Mouse (Mus musculus): ENCODE results near the gene Ilk. TPM values are rescaled to one million over a fixed set of nuclear protein-coding genes. Genes with fewer than 3 reads are reported as not detected.
"Not testable (repeated sequence)": the region's sequence is repeated elsewhere in the genome, so short reads cannot be mapped to it uniquely, and the experiment has no call there.

Gene Ilk
- total RNA-seq, 2 experiments from 2014 or later = 135 to 139 TPM

DNA sequence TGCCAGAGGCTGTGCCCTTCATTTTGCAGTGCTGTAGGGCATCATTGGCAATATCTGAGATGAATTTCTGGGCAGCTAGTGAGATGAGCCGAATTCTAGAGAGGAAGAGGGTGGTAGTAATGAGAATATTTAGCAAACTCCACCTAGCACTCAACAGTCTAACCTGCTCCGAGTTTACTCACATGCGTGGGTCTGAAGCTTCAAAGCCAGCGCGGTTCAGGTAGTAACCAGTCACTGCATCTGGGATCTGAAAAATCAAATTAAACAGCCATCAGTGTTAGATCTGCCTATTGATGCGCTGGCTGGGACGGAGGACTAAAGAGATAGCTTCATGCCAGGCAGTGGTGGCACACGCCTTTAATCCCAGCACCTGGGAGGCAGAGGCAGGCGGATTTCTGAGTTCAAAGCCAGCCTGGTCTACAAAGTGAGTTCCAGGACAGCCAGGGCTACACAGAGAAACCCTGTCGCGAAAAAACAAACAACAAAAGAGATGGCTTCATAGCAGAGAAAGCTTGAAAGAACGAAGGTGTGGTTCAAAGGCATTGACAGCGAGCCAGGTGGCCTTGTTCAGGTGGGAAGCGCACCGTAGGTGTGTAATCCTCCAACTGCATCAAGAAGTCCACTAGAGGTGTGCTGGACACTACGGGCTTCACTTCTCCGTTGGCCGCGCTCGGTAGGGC is 7.0 kb downstream of the Ilk start:
- DNase-seq = not testable (repeated sequence)

DNA sequence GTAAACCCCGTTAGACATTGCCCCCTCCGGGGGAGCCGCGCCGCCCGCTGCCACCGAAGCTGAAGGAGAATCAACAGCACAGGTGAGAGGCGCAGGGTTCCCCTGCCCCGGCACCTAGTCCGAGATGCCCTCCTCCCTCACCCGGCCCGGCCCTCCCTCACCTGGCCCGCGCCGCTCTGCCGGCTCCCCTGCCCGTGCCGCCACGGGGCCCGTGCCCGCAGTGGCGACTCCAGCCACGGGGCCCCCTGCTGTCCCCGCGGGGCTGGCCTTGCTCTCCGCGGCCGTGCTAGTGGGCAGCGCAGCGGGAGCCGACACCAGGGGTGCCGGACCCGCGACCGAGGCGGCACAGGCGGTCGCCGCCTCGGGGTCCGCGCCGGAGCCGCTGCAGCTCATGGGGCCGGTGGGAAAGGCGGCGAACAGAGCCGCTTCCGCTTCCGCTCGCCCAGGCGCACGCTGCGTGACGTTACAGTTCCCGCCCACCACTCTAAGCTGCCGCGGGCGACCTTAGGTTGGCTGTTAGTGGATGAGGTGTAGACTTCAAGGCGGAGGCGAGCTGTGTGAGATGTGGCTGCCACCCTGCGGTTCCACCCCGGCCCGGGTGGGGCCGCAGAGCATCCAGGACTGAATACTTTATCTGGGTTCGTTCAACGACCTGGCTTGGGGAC is 7.7 kb downstream of the Ilk start, which contains the start of gene Taf10:
Taf10 (minus strand) TSS at position 436 of the 665 bp plus-strand sequence.
- peak; percentile 92 for DNase-seq

DNA sequence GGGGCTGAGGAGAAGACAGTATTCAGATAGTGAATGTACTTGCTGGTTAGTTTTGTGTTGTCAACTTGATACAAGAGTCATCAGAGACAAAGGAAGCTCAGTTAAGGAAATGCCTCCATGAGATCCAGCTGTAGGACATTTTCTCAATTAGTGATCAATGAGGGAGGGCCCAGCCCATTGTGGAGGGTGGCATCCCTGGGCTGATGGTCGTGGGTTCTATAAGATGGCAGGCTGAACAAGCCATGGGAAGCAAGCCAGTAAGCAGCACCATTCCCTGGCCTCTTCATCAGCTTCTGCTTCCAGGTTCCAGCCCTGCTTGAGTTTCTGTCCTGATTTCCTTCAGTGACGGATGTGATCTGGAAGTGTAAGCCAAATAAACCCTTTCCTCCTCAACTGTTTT is 11.4 kb downstream of the Ilk start:
- DNase-seq = no peak

DNA sequence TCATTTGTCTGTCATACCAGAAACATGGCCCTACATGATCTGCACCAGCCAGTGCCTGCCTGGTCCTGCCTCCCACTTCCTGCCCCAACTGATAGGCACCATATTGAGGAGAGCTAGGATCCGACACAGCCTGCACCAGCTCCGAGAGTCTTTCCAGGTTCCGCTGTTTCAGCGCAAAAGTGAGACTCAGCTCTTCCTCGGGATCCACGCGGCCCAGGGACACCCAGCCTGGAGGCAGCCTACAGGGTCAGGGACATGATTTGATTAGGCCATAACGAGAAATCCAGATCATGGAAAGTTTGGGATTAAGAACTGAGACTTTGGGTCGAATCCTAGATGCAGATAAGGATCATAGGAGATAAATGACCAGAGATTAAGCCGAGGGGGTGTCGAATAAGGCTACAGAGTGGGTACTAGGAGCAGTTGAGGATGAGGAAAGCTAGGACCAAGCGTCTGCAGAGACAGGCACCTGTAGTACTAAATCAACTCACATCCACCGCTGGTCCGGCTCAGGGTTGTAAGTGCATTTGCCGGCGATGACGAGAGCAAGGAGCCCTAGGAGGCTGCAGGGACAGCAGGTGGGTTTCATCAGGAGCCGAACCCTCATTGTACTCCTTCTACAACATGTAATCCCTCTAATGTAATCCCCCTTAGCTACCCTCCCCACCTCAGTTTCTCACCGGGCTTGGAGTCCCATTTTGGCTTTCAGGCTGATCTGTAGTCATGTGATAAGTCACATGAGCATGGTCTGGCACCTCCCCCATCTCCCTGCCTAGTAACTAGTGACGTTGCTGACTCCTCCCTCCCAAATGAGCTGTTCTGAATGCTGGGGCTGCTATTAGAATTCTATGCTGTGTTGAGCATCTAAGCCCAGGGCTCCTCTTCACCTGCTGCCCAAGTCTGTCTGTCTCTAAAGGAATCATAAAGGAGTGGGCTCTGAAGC is 15.4 kb downstream of the Ilk start, which contains the start of gene Tpp1:
Tpp1 (minus strand) TSS at position 745 of the 943 bp plus-strand sequence.
- peak; percentile 92 for DNase-seq

DNA sequence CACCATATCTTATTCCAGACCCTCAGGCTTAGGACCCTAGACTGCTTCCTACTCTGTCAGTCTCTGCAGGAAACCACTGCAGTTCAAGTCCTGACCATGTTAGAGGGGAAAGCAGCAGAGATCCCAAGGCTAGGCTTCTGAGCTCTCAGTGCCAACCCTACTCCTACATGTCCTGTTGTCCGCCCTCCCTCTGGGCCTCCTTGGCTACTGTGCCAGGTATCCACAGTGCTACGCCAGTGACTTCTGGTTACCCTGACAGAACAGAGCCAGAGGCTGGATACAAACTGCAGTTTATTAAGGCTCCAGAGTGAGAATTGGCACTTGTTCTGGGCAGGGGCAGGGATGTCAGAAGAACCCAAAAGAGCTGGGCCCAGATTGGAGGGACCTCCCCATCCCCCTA is 16.3 kb downstream of the Ilk start:
- DNase-seq = peak; percentile 46

DNA sequence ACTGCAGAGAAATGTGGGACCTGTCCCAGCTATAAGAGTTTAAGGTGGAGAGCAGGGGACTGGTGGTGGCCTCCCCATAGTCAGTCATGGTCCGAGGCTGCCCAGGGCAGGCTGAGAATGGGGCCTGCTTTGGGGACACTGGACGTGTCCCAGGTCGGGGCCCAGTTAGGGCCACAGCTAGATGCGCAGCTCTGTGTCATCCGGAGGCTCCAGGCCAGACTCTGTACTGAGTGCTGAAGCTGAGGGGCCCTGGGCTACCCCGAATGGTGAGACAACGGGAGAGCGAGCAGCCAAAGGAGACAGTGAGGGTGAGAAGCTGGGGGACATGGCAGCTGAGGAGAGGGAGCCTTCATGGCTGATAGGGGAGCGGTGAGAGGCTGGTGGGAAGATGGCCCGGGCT is 16.9 kb downstream of the Ilk start:
- no peak for DNase-seq

DNA sequence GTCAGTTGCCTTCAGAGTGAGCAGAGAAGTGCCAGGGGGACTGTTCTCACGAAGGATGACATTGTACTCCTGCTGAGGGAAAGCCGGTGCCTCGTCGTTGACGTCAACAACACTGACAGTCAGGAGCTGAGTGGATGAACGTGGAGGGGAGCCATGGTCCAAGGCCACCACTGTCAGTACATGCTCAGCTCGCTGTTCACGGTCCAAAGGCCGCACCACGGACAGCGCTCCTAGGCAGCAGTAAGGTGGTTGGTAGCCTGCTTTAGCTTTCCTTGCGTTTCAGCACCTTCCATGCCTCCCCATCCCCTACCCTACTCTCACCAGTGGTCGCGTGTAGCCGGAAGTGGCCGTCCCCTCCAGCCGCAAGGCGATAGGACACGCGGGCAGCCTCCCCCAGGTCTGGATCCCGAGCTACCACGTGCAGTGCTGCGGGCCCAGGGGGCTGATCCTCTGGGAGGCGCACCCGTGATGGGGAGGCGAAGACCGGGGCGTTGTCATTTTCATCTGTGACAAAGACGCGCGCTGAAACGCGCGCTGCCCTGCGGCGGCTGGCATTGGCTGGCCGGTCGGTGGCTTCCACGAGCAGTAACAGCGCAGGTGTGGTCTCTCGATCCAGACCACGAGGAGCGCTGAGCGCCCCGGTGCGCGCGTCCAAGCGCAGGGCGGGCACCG is 25.6 kb downstream of the Ilk start:
- peak; percentile 37 for DNase-seq

DNA sequence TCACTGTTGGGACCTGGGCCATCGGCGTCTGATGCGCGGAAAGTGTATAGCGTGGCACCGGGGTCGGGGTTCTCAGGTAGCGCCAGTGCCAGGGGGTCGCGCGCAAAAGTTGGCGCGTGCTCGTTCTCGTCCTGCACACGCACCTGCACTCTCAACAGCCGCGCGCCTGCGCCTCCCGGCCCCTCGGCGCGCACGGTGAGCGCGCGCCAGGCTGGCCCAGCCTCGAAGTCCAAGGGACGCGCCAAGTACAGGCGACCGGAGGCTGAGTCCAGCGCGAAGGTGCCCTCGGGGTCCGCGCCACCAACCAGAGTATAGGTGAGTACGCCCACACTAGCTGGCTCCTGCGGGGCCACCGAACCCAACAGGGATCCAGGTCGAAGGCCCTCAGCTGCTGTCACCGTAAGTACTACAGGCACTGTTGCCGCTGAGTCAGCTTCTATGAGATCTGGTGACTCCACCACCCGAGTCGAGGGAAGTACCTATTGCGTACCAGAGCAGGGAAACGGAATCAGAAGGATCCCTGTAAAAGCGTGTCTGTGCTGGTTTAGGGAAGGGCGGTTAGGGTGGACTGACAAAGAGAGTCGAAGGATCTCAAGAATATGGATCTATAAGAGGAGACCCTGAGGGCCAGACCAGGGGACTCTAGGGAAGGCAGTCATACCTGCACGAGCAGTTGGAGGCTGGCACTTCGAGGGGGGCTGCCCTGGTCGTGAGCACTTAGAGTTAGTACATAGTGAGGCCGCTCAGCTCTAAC is 26.3 kb downstream of the Ilk start:
- no peak for DNase-seq

DNA sequence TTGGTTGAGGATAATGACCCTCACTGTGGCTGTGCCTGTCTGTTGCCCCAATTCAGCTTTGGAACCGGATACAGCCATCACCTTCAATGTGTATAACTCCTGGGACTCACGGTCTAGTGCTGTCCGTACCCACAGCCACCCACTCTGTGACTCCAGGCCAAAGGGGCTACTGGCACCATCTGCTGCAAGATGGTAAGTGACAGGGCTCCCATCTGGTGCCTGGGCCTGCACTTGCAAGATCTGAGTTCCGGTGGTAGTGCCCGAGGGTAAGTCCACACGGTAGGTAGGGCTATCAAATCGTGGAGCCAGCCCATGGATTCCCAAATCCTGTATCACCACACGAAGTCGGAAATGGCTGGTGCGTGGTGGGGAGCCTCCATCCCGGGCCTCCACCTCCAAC is 27.9 kb downstream of the Ilk start:
- no peak for DNase-seq

DNA sequence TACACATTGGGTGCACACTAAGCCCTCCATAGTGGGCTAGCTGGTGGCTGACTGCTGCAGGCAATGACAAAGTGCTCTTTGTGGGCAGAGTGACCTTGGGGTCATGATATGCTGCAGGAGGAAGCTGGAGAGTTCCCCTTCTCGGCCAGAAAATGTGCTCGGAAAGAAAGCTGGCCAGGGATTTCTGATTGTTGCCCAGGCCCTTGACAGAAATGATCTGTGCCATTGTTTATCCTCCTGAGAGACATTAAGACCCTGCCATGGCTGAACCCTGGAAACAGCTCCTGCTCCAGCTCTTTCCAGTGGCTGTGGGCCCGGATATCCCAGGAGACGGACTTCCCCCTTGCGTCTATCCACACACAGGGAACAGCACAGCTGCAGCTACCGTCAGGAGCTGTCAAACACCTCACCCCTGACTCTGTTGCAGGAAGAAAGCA is 31.4 kb downstream of the Ilk start:
- peak; percentile 58 for DNase-seq

DNA sequence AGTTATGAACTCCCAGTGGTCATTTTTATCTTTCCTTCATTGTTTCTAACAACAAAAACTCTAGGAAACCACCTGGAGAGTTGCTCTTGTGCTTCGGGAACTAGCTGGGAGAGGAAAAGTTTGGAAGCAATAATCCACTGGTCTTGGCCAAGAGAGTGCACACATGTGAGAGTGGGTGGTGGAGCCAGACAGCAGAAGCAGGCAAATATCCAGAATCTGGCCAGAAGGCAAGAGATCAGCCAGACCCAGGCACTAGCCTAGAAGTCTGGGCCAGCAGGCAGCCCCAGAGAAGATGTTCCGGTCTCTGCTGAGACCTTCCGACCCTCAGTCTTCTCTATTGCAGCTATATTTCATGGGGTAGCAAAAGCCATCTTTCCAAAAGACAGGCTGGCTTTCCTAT is 33.6 kb downstream of the Ilk start:
- no peak for DNase-seq

DNA sequence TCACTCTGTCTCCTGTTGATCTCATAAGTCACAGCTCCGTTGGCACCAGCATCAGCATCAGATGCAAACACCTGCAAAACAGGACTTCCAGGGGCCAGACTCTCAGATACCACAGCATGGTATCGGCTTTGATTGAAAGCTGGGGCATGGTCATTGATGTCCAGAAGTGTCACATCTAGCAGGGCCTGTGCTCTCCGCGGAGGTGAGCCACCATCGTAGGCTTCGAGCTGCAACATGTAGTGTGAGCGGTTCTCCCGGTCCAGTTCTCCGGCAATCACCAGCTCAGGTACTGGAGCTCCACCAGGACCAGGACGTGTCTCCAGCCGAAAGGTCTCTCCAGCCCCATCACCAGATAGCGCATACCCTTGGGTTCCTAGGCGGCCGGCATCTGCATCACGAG is 35.9 kb downstream of the Ilk start:
- DNase-seq = no peak

DNA sequence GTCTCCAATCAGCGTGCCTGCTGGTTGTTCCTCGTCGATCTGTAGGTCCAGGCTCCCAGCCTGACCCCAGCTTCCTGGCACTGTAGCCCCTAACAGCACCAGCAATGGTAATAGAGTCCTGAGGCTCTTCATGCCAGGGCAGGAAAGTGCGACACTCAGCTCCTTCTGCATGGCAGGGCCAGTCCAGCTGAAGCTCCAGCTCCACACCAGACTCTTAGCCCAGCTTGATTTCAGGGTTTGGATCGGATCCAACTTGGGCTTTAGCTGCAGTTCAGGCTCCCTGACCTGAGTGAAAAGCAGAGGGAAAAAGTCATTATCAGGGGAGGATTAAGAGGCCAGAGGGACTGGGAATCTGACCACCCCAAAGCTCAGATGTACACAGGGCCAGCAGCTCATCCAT is 36.6 kb downstream of the Ilk start:
- DNase-seq = no peak

DNA sequence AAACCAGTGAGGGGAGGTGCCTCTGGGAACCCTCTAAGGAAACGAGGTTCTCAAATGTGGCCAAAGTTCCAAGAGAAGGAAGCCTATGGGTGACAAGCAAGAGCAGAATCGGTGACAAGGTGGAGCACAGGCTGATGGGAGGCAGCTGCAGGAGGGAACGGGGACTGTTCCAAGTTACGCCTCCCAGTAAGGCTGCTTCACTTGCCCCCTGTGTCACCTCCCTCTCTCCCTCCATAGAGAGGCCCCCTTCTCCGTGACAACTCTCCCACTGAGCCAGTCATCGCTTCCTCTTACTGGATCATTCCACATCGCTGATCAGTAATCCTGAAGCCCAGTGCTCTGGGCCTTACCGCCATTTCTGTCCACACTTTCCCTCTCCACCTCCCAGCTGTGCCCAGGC is 38.3 kb downstream of the Ilk start:
- no peak for DNase-seq

DNA sequence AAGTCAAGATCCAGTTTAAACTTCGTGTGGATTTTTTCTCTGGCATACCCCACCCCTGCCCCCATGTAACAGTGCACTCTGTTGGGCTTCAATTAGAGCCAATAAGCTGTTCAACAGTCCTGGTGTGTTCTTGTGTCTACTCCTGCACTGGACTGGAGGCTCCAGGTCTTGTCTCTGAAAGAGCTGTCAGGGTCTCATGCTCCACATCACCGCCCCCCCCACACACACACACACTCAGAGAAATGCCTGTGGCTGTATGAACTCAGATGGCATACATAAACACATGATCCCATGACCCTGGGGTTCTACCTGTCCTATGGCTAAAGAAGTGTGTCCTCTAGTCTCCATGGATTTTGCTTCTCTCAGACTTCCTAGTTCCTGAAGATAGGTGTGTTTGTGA is 39.6 kb downstream of the Ilk start:
- DNase-seq = no peak

DNA sequence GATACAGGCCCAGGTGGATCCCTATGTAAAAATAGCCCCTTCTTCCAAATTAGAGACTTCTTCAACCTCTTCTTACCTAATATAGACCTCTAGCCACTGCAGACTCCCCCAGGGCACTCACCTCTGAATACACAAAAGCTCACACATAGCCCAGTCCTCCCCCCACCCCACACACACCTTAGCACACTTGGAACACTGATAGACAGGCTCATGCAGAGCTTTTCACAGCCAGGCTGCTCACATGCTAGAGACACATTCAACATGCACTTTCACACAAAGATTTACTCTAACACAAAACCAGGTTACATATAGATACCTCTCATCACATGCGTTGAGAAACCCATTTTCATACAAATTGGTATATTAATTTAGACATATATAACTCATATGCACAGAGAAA is 40.9 kb downstream of the Ilk start:
- no peak for DNase-seq

DNA sequence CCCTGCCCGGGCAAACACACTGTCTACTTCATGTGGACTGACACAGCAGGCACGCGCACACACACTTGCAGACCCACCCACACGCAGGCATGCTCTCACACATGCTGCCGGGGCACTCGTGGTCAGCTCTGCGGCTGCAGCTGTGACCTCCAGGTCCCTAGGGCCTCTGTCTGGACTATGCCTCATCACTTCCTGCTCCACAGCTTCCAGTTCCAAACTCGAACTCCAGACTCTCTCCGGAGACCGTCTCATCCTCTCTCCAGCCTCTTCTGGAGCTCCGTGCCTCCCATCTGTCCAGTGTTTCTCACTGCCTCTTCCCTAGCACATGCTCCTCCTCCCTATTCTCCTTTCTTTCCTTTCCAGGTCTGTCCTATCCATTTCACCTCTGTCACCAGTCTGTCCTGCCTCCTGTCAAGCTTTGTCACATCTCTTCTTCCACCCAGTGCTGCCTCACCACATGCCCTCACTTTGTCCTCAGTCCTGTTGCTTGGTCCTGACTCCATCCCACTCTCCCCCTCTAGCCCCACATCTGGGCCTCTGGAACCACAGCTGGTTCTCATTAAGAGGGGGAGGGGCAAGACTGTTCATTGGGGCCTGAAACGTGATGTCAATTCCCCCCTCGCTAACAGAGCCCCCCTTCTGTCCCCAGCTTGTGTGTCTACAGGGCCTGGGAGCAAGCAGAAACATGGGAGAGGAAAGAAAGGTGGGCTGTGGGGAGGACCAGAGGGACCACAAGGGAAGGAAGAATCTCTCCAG is 41.6 kb downstream of the Ilk start:
- DNase-seq = no peak

DNA sequence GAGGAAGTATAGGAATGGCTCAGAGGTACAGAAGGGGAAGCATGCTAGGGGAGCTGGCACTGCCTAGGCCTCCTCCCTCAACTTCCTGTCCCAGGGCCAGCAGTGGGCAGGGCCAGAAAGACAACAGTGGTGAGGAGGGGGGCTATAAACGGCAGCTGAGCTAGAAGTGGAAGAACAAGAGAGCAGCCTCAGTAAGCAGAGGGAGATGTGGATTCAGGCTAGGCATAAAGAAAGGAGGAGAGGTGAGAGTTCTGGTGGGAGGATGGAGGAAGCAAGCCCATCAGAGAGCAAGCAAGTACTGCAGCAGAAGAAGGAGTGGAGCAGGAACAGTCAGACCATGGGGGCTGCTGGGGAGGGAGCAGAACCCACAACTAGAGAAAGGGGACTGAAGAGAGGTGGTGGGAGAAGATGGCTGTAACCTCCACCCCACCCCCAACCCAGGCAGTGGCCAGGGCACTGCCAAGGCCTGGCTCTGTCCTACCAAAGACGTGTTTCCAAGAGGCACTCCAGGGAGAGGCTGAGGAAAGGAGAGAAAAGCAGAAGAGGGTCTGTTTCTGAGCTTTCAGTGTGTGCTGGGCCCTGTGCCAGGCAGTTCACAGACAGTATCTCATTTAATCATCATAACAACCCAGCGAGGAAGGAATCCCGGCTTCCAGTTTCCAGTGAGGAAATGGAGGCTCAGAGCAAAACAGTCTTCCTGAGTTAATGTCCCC is 42.3 kb downstream of the Ilk start:
- DNase-seq = no peak

DNA sequence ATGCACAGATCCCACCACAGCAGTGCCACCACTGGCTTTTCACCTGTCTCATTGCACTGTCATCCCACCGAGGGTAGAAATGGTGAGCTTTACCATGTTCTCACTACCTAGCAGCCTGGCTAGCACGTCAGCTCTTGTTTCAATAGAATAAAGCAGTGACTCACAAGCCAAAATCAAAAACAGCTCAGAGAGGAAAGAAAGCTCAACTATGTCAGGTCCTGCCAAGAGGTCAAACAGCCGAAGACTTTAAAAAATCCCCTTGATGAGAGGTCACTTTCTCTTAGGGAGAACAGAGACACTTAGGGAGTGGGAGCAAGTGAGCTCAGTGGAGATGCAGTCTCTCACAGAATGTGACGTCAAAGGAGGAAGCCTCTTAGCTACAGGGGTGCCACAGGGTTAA is 47.5 kb downstream of the Ilk start:
- DNase-seq = no peak

DNA sequence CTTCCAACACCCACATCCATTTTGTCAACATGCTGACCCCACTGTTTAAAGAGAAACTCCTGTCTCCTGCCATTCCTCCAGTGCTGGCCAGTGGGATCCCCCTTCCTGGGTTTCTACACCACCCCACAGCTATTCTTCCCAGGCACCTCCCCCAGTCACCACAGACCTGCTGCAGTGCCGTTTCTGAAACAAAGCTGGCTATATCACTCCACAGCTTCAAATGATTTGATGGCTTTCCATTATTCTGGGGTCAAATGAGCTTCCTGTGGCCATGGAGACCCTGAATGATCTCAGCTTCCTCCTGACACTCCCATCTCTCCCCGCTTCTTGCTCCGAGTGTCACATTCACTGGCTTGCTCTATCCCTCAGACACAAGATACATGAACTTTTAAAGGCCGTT is 48.2 kb downstream of the Ilk start:
- DNase-seq = no peak
